Mouse (Mus musculus) heart, postnatal 0 days (tissue): ENCODE measurements around the gene Rhoc. TPM values are rescaled to one million over a fixed set of nuclear protein-coding genes. Genes with fewer than 3 reads are reported as not detected.
A peak's percentile ranks its signal among the peaks of the same experiment; 100 is the strongest.

Experiments used
- ATAC-seq: fragments of 200-750 bp; cut with Nextera tagmentation; 2 replicates; pipeline ENCODE4 v1.8.0; 2017; ENCODE audit warnings: low read depth, moderate number of reproducible peaks, moderate library complexity; ENCODE audit not compliant: insufficient read depth
- DNase-seq: peaks from one replicate; pipeline ENCODE4 v3.0.0-alpha.2; 2016; ENCODE audit warnings: low spot score
- H3K27ac ChIP-seq: fragments of 300-500 bp; sonication (generic); 2 replicates; pipeline ENCODE4 v1.5.1; 2014; ENCODE audit warnings: low read depth, mild to moderate bottlenecking
- H3K27me3 ChIP-seq: fragments of 300-500 bp; sonication (generic); 2 replicates; pipeline ENCODE4 v1.6.1; 2014; ENCODE audit warnings: low read length, mixed read lengths; ENCODE audit not compliant: control insufficient read depth, insufficient read depth
- H3K36me3 ChIP-seq: fragments of 300-500 bp; sonication (generic); replicated peaks from 2 replicates; pipeline ENCODE4 v1.6.1; 2014; ENCODE audit warnings: low read length, mixed read lengths; ENCODE audit not compliant: control insufficient read depth, insufficient read depth
- H3K4me1 ChIP-seq: fragments of 300-500 bp; sonication (generic); 2 replicates; pipeline ENCODE4 v1.6.1; 2014; ENCODE audit warnings: antibody characterized with exemption; ENCODE audit not compliant: control insufficient read depth, insufficient read depth
- H3K4me2 ChIP-seq: fragments of 300-500 bp; sonication (generic); 2 replicates; pipeline ENCODE4 v1.6.1; 2014; ENCODE audit warnings: low read depth, mild to moderate bottlenecking, low read length, moderate library complexity
- H3K4me3 ChIP-seq: fragments of 300-500 bp; sonication (generic); 2 replicates; pipeline ENCODE4 v1.5.1; 2014; ENCODE audit warnings: low read depth, low read length
- H3K9ac ChIP-seq: fragments of 300-500 bp; sonication (generic); replicated peaks from 2 replicates; pipeline ENCODE4 v1.6.1; 2014; ENCODE audit warnings: low read depth, low read length, mixed read lengths
- H3K9me3 ChIP-seq: fragments of 300-500 bp; sonication (generic); replicated peaks from 2 replicates; pipeline ENCODE4 v1.6.1; 2016; ENCODE audit warnings: low read length; ENCODE audit not compliant: control insufficient read depth
- CTCF ChIP-seq: IDR thresholded peaks from 2 replicates; pipeline ENCODE4 v1.5.1; 2016; ENCODE audit warnings: antibody characterized with exemption, control low read depth, low read depth
- EP300 ChIP-seq: IDR thresholded peaks from 2 replicates; pipeline ENCODE4 v1.6.1; 2016; ENCODE audit warnings: antibody characterized with exemption, low read depth
- WGBS: fragments of 180-500 bp; shearing (Covaris S2); extraction: QIAGEN DNeasy Blood & Tissue Kit; methylation state at CpG from one replicate; pipeline ENCODE4 v1.1.7; 2014; 5-methylcytosine and 5-hydroxymethylcytosine counted together
- polyA plus RNA-seq: library from polyadenylated mRNA; unstranded; fragments of >200 nt; fragmentation: Nextera tagmentation; extraction: Ambion mirVana; gene quantifications from 2 replicates; pipeline ENCODE4 v1.2.1, GENCODE M21; 2015
- total RNA-seq: library from RNA; depleted of rRNA; stranded (reverse); fragments of >200 nt; gene quantifications from 2 replicates; pipeline ENCODE4 v1.2.3, GENCODE M21; 2014; ENCODE audit warnings: low replicate concordance

Gene Rhoc
- total and polyA plus RNA-seq, 2 experiments from 2014 or later: 165 to 170 TPM

DNA sequence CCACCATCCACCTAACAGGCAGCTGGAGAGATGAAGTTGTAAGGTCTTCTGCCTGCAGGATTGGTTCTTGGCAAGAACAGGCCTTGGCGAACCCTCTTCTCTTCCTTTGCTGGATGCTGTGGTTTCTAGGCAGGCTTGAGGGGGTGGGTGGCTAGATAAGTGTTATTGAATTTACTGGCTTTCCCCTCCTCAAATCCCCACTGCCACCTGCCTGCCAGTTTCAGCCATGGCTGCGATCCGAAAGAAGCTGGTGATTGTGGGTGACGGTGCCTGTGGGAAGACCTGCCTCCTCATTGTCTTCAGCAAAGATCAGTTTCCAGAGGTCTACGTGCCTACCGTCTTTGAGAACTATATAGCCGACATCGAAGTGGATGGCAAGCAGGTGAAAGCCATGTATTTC lies 3.5 kb downstream of the Rhoc start:
- no peak overlapping the region for H3K4me3 ChIP-seq
- H3K4me2 ChIP-seq: peak overlapping the region; percentile 77; the same call in 1 of the 2 replicates
- no peak overlapping the region for H3K9ac ChIP-seq
- H3K4me1 ChIP-seq: peaks cover 38% of the 10 kb centered on the region
- WGBS: 88% methylated on average over 8 of the region's 8 CpGs
- DNase-seq (no peak), ATAC-seq (no peak)
- peaks cover 22% of the 10 kb centered on the region for H3K36me3 ChIP-seq
- TF ChIP-seq CTCF (no peak), EP300 (no peak)
- H3K27me3 ChIP-seq: no peaks in the 10 kb centered on the region
- no peak overlapping the region for H3K27ac ChIP-seq
- H3K9me3 ChIP-seq: no peaks in the 10 kb centered on the region

DNA sequence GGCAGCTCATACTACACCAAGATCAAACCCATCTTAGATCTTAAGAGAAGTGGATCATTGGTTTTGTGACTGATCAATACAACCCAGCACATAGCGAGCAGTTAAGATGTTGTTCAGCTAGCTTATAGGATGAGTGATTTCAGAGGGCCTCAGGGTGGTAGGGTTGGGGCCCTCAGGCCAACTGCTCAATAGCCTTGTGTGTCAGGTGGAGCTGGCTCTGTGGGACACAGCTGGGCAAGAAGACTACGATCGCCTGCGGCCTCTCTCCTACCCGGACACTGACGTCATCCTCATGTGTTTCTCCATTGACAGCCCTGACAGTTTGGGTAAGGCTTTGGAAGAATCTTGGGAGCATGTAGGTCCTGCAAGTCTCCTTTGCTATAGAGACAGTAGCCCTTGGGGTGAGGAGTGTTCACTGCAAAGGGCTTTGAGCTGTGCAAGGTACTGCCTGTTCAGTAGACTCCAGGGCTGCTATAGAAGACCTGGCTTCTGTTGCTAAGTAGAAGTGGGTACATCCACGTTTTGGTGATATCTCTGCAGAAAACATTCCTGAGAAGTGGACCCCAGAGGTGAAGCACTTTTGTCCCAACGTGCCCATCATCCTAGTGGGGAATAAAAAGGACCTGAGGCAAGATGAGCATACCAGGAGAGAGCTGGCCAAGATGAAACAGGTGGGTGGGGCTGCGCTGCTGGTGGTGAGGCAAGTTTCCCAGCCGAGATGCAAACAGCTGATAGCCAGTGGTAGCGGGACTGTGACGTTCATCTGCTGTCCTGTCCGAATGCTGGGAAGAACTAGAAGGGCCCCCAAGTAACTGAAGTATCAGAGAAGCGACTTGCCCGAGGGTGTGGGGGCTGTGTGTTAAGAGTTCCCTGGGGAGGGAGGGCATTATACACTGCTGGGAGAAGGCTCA lies 4.4 kb downstream of the Rhoc start:
- ATAC-seq (no peak), DNase-seq (no peak)
- Histone ChIP-seq H3K4me1 (peaks cover 38% of the 10 kb centered on the region), H3K9ac (no peak overlapping the region), H3K4me3 (no peak overlapping the region), H3K9me3 (no peaks in the 10 kb centered on the region), H3K36me3 (peaks cover 31% of the 10 kb centered on the region), H3K27ac (0 out of 2 replicates have a peak overlapping the region, but pooled peaks have one; percentile 79), H3K27me3 (no peaks in the 10 kb centered on the region), H3K4me2 (no peak overlapping the region)
- TF ChIP-seq CTCF: no peak
- TF ChIP-seq EP300: no peak
- WGBS: 51% methylated on average over 15 of the region's 15 CpGs

DNA sequence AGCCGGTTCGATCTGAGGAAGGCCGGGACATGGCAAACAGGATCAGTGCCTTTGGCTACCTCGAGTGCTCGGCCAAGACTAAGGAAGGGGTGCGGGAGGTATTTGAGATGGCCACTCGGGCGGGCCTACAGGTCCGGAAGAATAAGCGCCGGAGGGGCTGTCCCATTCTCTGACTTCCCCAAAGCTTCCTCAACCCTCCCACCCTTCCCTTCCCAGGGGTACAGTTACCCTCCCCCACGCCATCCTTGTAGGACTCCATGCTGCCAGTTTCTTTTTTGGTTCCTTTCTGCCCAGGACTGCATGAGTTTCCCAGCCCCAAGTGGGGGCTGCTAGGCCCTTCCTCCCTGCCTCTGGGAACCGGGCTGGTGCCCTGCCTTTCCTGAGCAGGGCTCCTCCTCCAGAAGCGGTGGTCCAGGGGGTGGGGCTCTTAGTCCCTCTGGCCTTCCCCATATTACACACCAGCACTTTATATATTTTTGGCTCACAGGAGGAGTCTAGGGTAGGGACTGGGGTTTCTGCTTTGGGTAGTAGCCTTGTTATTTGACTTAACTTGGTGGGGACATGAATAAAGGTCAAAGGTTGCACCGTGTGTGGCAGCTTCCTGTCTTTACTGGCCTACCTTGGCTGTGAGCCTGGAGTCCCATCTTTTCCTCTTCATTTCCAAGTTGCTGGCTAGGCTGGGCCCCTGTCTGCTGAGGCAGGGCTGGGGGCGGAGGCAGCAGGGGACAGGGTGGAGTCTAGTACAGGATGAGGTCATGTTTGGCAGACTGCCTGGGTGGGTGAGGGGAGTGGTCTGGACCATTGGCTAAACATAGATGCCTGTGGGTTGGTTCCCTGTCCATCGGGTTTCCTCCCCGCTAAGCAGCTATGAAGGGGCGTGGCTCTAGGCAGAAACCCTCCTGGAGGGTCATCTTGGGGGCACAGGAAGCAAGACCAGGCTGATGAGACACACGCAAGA lies 6.0 kb downstream of the Rhoc start:
- ATAC-seq: peak; percentile 92
- H3K9me3 ChIP-seq: no peaks in the 10 kb centered on the region
- peak overlapping the region; percentile 33 for H3K4me2 ChIP-seq
- no peaks in the 10 kb centered on the region for H3K27me3 ChIP-seq
- no peak overlapping the region for H3K4me3 ChIP-seq
- H3K36me3 ChIP-seq: peaks cover 39% of the 10 kb centered on the region
- DNase-seq: peak; percentile 96
- H3K9ac ChIP-seq: no peak overlapping the region; the same call in 1 of the 2 replicates
- WGBS: 28% methylated on average over 20 of the region's 20 CpGs
- no peak for TF ChIP-seq CTCF
- TF ChIP-seq EP300: 0 out of 2 replicates have a peak, but pooled peaks have one; percentile 42
- H3K27ac ChIP-seq: peak overlapping the region; percentile 79
- peaks cover 38% of the 10 kb centered on the region for H3K4me1 ChIP-seq

DNA sequence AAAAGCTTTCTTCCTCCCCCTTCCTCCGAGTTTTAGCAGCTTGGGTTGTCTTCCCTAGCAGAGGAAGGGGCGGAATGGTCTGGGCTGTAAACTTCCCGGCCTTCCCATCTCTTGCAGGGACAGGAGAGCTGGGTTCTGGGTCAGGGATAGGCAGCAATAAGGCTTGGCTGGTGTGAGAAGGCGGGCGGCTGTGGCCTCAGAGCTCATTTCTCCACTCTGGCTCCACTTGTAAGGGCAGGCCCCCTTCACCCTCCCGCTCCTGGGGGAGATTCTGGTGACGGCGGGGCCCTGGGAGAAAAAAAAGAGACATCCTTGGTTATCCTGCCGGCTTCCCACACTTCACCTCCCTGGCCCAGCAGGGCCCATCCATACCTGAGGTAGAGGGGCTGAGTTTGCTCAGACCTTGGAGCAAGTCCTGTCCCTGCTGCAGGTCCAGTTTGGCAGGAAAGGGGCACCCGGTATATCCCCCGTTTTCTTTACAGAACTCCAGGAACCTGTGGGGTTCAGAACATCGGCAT lies 6.8 kb downstream of the Rhoc start:
- H3K4me2 ChIP-seq: no peak overlapping the region
- no peak overlapping the region; the same call in 1 of the 2 replicates for H3K9ac ChIP-seq
- peaks cover 48% of the 10 kb centered on the region for H3K36me3 ChIP-seq
- H3K27me3 ChIP-seq: no peaks in the 10 kb centered on the region
- peaks cover 36% of the 10 kb centered on the region for H3K4me1 ChIP-seq
- WGBS: 40% methylated on average over 11 of the region's 12 CpGs
- H3K4me3 ChIP-seq: no peak overlapping the region
- peak overlapping the region; percentile 66 for H3K27ac ChIP-seq
- ATAC-seq (no peak), DNase-seq (no peak)
- no peaks in the 10 kb centered on the region for H3K9me3 ChIP-seq
- TF ChIP-seq EP300 (no peak), CTCF (no peak)
